Mouse (Mus musculus): ENCODE data around the gene Col24a1.

DNA sequence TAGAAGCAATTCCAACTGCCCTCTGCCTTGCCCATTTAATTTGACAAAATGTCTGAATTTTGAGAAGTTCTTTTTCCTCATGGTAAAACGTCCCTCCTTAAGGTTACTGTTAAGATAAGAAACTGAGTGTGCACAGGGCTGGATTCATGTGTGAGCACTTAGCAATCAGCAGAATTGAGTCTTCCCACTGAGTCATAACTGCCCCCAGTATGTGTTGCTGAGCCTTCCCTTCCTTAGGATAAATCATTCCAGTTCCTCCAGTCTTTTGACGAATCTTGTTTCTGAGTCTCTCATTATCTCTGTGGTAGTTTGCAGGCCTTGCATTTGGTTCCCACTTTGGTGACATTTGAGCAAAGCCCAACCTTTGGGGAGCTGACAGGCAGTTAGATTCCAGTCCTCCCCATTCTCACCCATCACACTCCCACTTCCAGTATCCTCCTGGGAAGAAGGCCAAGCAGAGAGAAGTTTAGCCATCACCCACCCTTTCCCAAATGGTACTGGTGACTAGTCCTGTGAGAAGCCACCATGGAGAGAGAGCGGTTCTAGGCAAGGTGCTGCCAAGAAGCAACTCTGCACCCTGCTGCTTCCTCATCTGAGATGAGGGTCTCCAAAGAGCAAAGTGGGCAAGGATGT, 37.4 kb upstream of the Col24a1 start:
- TF ChIP-seq CTCF (conservative IDR thresholded peaks at IDR 0.05; ENCODE audit: low read length) (no peak), NANOG (IDR thresholded peaks at IDR 0.05; ENCODE audit: borderline replicate concordance, low read length) (no peak), POU5F1 (IDR thresholded peaks at IDR 0.05; ENCODE audit: borderline replicate concordance, low read length) (no peak)
